Mouse (Mus musculus): ENCODE data around the gene A930018P22Rik. TPM values are rescaled to one million over a fixed set of nuclear protein-coding genes. Genes with fewer than 3 reads are reported as not detected.

A930018P22Rik gene
- polyA plus RNA-seq, 1 experiment: 33.9 TPM

DNA sequence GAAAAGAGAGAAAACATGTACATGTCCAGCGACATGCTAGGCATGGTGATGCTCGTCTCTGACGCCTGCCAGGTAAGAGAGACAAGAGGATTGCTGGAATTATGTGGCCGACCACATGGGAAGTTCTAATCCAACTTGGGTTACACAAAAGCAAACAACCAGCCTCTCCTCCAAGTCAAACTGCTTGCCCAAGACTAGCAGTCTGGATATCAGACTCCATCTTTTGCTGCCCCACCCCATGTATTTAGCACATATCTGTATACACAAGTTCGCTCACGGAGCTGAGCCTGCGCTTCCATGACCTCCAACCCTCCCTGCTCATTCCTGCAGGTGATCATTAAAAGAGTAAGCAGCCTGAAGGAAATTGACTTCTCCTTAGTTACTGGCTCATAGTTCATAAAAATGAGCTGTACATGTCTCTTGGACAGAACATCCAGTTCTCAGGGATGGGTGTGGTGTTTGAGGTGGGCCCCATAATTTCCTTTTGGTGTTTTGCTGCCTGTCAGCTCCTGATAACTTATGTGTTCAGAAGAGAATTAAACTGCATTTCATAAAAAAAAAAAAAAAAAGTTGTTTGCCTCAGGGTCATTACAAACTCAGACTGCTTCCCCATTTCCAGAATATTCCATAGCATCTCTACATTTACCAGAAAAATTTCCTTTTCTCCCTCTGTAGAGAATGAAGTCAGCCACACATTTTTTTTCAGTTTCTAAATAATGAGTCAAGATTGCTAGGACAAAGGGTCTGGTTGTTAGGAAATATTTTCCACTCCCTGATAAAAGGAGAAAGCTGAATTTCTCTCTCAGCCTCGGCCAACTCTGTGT is 676 bp upstream of the A930018P22Rik start:
- Histone ChIP-seq H3K36me3 (ENCODE audit: control insufficient read depth, insufficient read depth, low read length) (no peaks in the 10 kb centered on the region), H3K27ac (ENCODE audit: control insufficient read depth, insufficient read depth, low read depth, low read length) (peak overlapping the region; percentile 78), H3K4me3 (ENCODE audit: control insufficient read depth, low read depth, low read length) (peak overlapping the region; percentile 87), H3K4me1 (ENCODE audit: control insufficient read depth, insufficient read depth, low read length) (peaks cover 11% of the 10 kb centered on the region), H3K27me3 (ENCODE audit: control insufficient read depth, insufficient read depth, low read length) (no peaks in the 10 kb centered on the region)
- no peak for TF ChIP-seq CTCF (IDR thresholded peaks at IDR 0.05; ENCODE audit: control insufficient read depth, insufficient read depth, insufficient replicate concordance, low read depth, low read length)
- TF ChIP-seq POLR2A (IDR thresholded peaks at IDR 0.05; ENCODE audit: control insufficient read depth, low read depth, low read length): no peak

DNA sequence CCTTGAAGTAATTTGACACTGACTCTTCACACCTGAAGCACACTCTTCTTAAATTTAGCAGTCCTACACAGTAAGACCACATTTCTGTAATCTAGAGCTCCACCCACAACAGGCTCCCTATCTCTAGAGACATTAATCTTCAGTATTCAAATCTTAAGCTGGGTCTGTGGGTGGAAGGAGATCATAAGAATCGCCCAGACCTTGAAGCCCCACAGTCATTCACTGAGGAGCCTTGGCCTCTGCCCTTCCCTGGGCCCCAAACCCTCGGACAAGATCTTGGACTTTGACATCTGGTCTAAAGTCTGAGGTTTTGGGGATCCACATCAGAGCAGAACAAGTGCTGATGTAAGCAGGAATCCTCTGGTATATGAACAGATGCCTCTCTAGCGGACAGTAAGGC is 971 bp downstream of the A930018P22Rik start:
- Histone ChIP-seq H3K4me3 (ENCODE audit: control insufficient read depth, low read depth, low read length) (peak overlapping the region; percentile 87), H3K27ac (ENCODE audit: control insufficient read depth, insufficient read depth, low read depth, low read length) (no peak overlapping the region), H3K4me1 (ENCODE audit: control insufficient read depth, insufficient read depth, low read length) (peaks cover 11% of the 10 kb centered on the region), H3K36me3 (ENCODE audit: control insufficient read depth, insufficient read depth, low read length) (no peaks in the 10 kb centered on the region), H3K27me3 (ENCODE audit: control insufficient read depth, insufficient read depth, low read length) (no peaks in the 10 kb centered on the region)
- TF ChIP-seq POLR2A (IDR thresholded peaks at IDR 0.05; ENCODE audit: control insufficient read depth, low read depth, low read length): no peak
- no peak for TF ChIP-seq CTCF (IDR thresholded peaks at IDR 0.05; ENCODE audit: control insufficient read depth, insufficient read depth, insufficient replicate concordance, low read depth, low read length)

GRCm38 (mm10) chr2:104124071-104124470 is 1.5 kb downstream of the A930018P22Rik start:
- Histone ChIP-seq H3K4me1 (ENCODE audit: control insufficient read depth, insufficient read depth, low read length) (peaks cover 11% of the 10 kb centered on the region), H3K36me3 (ENCODE audit: control insufficient read depth, insufficient read depth, low read length) (no peaks in the 10 kb centered on the region), H3K27ac (ENCODE audit: control insufficient read depth, insufficient read depth, low read depth, low read length) (no peak overlapping the region), H3K4me3 (ENCODE audit: control insufficient read depth, low read depth, low read length) (peak overlapping the region; percentile 87; the same call in 1 of the 2 replicates), H3K27me3 (ENCODE audit: control insufficient read depth, insufficient read depth, low read length) (no peaks in the 10 kb centered on the region)
- TF ChIP-seq POLR2A (IDR thresholded peaks at IDR 0.05; ENCODE audit: control insufficient read depth, low read depth, low read length) (no peak), CTCF (IDR thresholded peaks at IDR 0.05; ENCODE audit: control insufficient read depth, insufficient read depth, insufficient replicate concordance, low read depth, low read length) (no peak)

DNA sequence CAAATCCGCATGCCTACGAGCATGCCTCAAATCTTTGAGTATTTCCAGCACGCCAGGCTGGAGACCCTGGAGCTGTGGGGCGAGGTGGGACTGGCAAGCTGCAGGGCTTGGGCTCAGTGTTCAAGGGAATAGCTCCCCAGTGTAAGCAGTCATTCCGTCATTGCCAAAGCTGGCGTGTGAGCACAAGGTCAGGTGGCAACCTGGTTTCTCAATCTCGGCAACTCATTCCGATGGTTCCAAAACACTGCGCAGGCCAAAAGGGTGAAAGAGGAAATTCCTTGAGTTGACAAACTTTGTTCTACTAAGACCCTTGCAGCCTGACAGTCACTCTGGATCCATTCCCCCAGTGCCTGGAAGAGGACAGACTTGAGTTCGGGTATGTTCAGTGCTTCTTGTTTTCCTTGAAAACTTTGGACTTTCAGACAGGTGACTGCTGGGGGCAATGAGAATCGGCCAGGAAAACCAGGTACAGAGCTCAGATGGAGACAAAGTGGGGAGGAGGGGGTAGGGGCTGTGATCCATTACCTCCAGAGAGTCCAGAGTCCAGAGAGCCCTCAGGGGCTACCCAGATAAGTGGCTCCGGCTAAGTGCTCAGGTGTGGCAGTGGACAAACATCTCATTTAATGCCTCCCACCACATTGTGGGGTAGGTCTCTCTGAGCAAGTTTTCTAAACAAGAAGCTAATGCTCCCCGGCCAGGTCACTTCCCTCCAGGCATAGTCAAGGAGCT is 6.4 kb downstream of the A930018P22Rik start:
- TF ChIP-seq POLR2A (IDR thresholded peaks at IDR 0.05; ENCODE audit: control insufficient read depth, low read depth, low read length): 0 out of 2 replicates have a peak, but pooled peaks have one; percentile 14
- no peak for TF ChIP-seq CTCF (IDR thresholded peaks at IDR 0.05; ENCODE audit: control insufficient read depth, insufficient read depth, insufficient replicate concordance, low read depth, low read length)
- Histone ChIP-seq H3K4me1 (ENCODE audit: control insufficient read depth, insufficient read depth, low read length) (no peaks in the 10 kb centered on the region; the same call in 1 of the 2 replicates), H3K27ac (ENCODE audit: control insufficient read depth, insufficient read depth, low read depth, low read length) (no peak overlapping the region), H3K4me3 (ENCODE audit: control insufficient read depth, low read depth, low read length) (no peak overlapping the region), H3K36me3 (ENCODE audit: control insufficient read depth, insufficient read depth, low read length) (no peaks in the 10 kb centered on the region), H3K27me3 (ENCODE audit: control insufficient read depth, insufficient read depth, low read length) (no peaks in the 10 kb centered on the region)

DNA sequence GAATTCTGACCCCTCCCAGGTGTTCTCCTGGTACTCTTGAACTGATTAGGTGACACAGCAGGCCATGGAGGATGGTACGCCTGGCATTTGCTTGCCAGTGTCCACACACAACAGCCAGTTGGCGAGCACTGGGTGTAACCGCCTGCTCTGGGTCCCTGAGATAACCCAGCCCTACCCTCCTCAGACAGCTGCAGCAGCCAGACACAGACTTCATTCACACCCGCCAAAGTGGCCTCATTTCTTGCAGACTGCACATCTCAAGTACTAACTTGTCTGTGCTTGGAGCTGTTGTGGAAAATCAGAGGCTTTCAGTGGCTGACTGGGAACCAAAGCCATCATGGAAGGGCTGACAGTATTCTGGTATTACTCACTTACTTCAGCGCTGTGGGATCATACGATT is 7.6 kb downstream of the A930018P22Rik start:
- no peak overlapping the region for H3K4me3 ChIP-seq (ENCODE audit: control insufficient read depth, low read depth, low read length)

GRCm38 (mm10) chr2:104130969-104131368 is 8.4 kb downstream of the A930018P22Rik start:
- H3K4me1 ChIP-seq (ENCODE audit: control insufficient read depth, insufficient read depth, low read length): no peaks in the 10 kb centered on the region
- H3K36me3 ChIP-seq (ENCODE audit: control insufficient read depth, insufficient read depth, low read length): no peaks in the 10 kb centered on the region
- no peak overlapping the region for H3K4me3 ChIP-seq (ENCODE audit: control insufficient read depth, low read depth, low read length)
- TF ChIP-seq POLR2A (IDR thresholded peaks at IDR 0.05; ENCODE audit: control insufficient read depth, low read depth, low read length): no peak
- TF ChIP-seq CTCF (IDR thresholded peaks at IDR 0.05; ENCODE audit: control insufficient read depth, insufficient read depth, insufficient replicate concordance, low read depth, low read length): peak; percentile 67; the same call in 1 of the 2 replicates
- no peaks in the 10 kb centered on the region for H3K27me3 ChIP-seq (ENCODE audit: control insufficient read depth, insufficient read depth, low read length)
- H3K27ac ChIP-seq (ENCODE audit: control insufficient read depth, insufficient read depth, low read depth, low read length): no peak overlapping the region

More for the DNA sequence above, 7.6 kb downstream of the A930018P22Rik start:
- H3K36me3 ChIP-seq (ENCODE audit: control insufficient read depth, insufficient read depth, low read length): no peaks in the 10 kb centered on the region
- H3K27me3 ChIP-seq (ENCODE audit: control insufficient read depth, insufficient read depth, low read length): no peaks in the 10 kb centered on the region
- H3K4me1 ChIP-seq (ENCODE audit: control insufficient read depth, insufficient read depth, low read length): no peaks in the 10 kb centered on the region; the same call in 1 of the 2 replicates
- TF ChIP-seq POLR2A (IDR thresholded peaks at IDR 0.05; ENCODE audit: control insufficient read depth, low read depth, low read length) (no peak), CTCF (IDR thresholded peaks at IDR 0.05; ENCODE audit: control insufficient read depth, insufficient read depth, insufficient replicate concordance, low read depth, low read length) (no peak)
- no peak overlapping the region for H3K27ac ChIP-seq (ENCODE audit: control insufficient read depth, insufficient read depth, low read depth, low read length)

DNA sequence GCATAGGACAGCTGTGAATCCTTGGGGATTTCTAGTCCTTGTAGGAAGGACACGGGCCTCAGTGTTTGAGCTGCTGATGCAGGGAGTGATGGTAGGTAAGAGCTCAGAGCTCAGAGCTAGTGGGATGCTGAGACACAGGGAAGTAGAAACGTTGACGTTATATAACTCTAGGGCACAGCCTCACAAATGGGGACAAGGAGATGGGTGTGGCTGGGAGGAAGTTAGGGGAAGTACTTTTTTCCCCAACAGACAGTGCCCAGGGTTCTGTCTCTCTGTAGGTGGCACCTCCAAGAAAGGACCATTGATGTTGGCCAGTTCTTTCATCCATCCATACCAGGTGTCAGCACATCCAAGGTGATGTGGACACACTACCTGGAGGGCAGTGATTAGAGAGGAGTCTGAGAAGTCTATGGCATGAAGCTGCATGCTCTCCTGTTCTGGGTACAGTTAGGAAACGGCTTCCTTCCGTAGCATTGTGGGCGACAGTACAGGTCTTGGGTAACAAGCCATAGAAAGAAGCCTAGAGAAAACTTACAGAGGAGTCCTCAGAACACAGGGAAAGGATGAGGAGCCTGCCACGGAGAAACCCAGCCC is 9.8 kb downstream of the A930018P22Rik start:
- Histone ChIP-seq H3K27me3 (ENCODE audit: control insufficient read depth, insufficient read depth, low read length) (no peaks in the 10 kb centered on the region), H3K36me3 (ENCODE audit: control insufficient read depth, insufficient read depth, low read length) (no peaks in the 10 kb centered on the region), H3K4me3 (ENCODE audit: control insufficient read depth, low read depth, low read length) (no peak overlapping the region), H3K4me1 (ENCODE audit: control insufficient read depth, insufficient read depth, low read length) (no peaks in the 10 kb centered on the region), H3K27ac (ENCODE audit: control insufficient read depth, insufficient read depth, low read depth, low read length) (no peak overlapping the region)
- TF ChIP-seq POLR2A (IDR thresholded peaks at IDR 0.05; ENCODE audit: control insufficient read depth, low read depth, low read length) (no peak), CTCF (IDR thresholded peaks at IDR 0.05; ENCODE audit: control insufficient read depth, insufficient read depth, insufficient replicate concordance, low read depth, low read length) (no peak)
